Mouse (Mus musculus) retina, postnatal 1 day (tissue): ENCODE measurements around the gene Clspn.

Source experiments
- DNase-seq: peaks from one replicate; pipeline ENCODE4 v3.0.0-alpha.2; 2012

Clspn gene

DNA sequence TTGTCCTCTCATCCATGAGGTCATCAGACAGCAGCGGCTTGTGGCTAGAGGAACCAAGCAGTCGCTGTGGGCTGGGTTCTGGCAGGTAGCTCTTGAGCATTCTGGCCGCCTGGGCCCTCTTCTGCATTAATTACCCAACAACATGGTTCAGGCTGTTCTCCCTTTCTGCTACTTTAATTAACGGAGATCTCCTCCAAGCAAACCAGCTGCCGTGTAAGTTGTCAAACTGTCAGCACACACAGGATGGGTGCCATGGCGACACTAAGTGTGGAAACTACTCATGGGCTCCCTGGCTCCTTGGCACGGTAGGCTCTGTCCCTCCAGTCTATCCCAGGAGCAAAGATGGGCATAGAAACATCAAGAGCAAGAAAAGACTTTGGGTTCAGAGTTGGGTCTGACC, 82.6 kb downstream of the Clspn start:
- peak; percentile 47 for DNase-seq

DNA sequence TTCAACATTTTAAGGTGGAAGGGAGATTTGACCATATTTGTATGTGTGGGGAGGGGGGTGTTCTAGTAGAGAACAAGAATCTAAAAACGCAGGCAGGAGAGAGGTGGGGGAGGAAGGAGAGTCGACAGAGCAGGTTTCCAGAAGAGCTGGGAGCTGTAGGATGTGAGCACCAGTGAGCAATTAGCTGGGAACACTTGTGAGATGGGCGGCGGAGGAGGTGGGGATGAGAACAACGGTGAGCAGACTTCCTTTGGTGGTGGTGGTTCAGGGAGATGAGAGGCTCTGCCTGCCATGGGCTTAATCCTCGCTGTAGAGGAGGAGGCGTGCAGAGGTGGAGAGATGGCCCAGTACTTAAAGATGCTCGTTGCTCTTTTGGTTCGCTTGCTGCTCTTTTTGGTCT, 85.2 kb downstream of the Clspn start:
- DNase-seq = no peak
